Mouse (Mus musculus): Measurements from ENCODE around the gene Prim2. TPM values are rescaled to one million over a fixed set of nuclear protein-coding genes. Genes with fewer than 3 reads are reported as not detected.

The Prim2 gene
- polyA plus RNA-seq, 1 experiment from 2014 or later: 26.3 TPM

- WGBS: 85% methylated on average over 3 of the region's 3 CpGs
- ATAC-seq: no peak
- Histone ChIP-seq H3K27ac (ENCODE audit: low read length) (no peak overlapping the region), H3K4me2 (ENCODE audit: low read depth, low read length) (no peak overlapping the region), H3K27me3 (replicated peaks; ENCODE audit: control insufficient read depth, insufficient read depth, low read length) (no peaks in the 10 kb centered on the region), H3K9me3 (ENCODE audit: control insufficient read depth, low read length) (no peaks in the 10 kb centered on the region), H3K36me3 (ENCODE audit: control insufficient read depth, insufficient read depth, low read length) (no peaks in the 10 kb centered on the region), H3K4me1 (ENCODE audit: control insufficient read depth, insufficient read depth, low read length) (no peaks in the 10 kb centered on the region), H3K4me3 (ENCODE audit: low read length) (no peak overlapping the region), H3K9ac (ENCODE audit: low read depth, low read length) (no peak overlapping the region)
Observed at GRCm38 (mm10) chr1:33599698-33600097, 69.9 kb downstream of the Prim2 start.

- Histone ChIP-seq H3K27me3 (replicated peaks; ENCODE audit: control insufficient read depth, insufficient read depth, low read length) (no peaks in the 10 kb centered on the region), H3K27ac (ENCODE audit: low read length) (no peak overlapping the region), H3K4me1 (ENCODE audit: control insufficient read depth, insufficient read depth, low read length) (no peaks in the 10 kb centered on the region), H3K4me2 (ENCODE audit: low read depth, low read length) (no peak overlapping the region), H3K9ac (ENCODE audit: low read depth, low read length) (no peak overlapping the region), H3K36me3 (ENCODE audit: control insufficient read depth, insufficient read depth, low read length) (no peaks in the 10 kb centered on the region), H3K4me3 (ENCODE audit: low read length) (no peak overlapping the region), H3K9me3 (ENCODE audit: control insufficient read depth, low read length) (no peaks in the 10 kb centered on the region)
- ATAC-seq: no peak
- 76% methylated on average over 5 of the region's 5 CpGs for WGBS
Observed at GRCm38 (mm10) chr1:33599019-33599667, 70.5 kb downstream of the Prim2 start.

GRCm38 (mm10) chr1:33597043-33597442 is 72.6 kb downstream of the Prim2 start:
- Histone ChIP-seq H3K36me3 (ENCODE audit: control insufficient read depth, insufficient read depth, low read length) (no peaks in the 10 kb centered on the region), H3K4me3 (ENCODE audit: low read length) (no peak overlapping the region), H3K9me3 (ENCODE audit: control insufficient read depth, low read length) (no peaks in the 10 kb centered on the region), H3K27me3 (replicated peaks; ENCODE audit: control insufficient read depth, insufficient read depth, low read length) (no peaks in the 10 kb centered on the region), H3K27ac (ENCODE audit: low read length) (no peak overlapping the region), H3K9ac (ENCODE audit: low read depth, low read length) (no peak overlapping the region), H3K4me2 (ENCODE audit: low read depth, low read length) (no peak overlapping the region), H3K4me1 (ENCODE audit: control insufficient read depth, insufficient read depth, low read length) (no peaks in the 10 kb centered on the region)
- 90% methylated on average over 1 of the region's 1 CpGs for WGBS
- no peak for ATAC-seq

- Histone ChIP-seq H3K27ac (ENCODE audit: low read length) (no peak overlapping the region), H3K4me1 (ENCODE audit: control insufficient read depth, insufficient read depth, low read length) (no peaks in the 10 kb centered on the region), H3K36me3 (ENCODE audit: control insufficient read depth, insufficient read depth, low read length) (no peaks in the 10 kb centered on the region), H3K4me2 (ENCODE audit: low read depth, low read length) (no peak overlapping the region), H3K9me3 (ENCODE audit: control insufficient read depth, low read length) (no peaks in the 10 kb centered on the region), H3K4me3 (ENCODE audit: low read length) (no peak overlapping the region), H3K27me3 (replicated peaks; ENCODE audit: control insufficient read depth, insufficient read depth, low read length) (no peaks in the 10 kb centered on the region), H3K9ac (ENCODE audit: low read depth, low read length) (no peak overlapping the region)
- no peak for ATAC-seq
- 92% methylated on average over 2 of the region's 2 CpGs for WGBS
Observed at GRCm38 (mm10) chr1:33595936-33596335, 73.7 kb downstream of the Prim2 start.

- no peak overlapping the region for H3K27ac ChIP-seq (ENCODE audit: low read length)
- no peak for ATAC-seq
- WGBS: 89% methylated on average over 2 of the region's 2 CpGs
- no peaks in the 10 kb centered on the region for H3K36me3 ChIP-seq (ENCODE audit: control insufficient read depth, insufficient read depth, low read length)
- no peak overlapping the region for H3K4me2 ChIP-seq (ENCODE audit: low read depth, low read length)
- H3K27me3 ChIP-seq (replicated peaks; ENCODE audit: control insufficient read depth, insufficient read depth, low read length): no peaks in the 10 kb centered on the region
- no peaks in the 10 kb centered on the region for H3K9me3 ChIP-seq (ENCODE audit: control insufficient read depth, low read length)
- no peak overlapping the region for H3K4me3 ChIP-seq (ENCODE audit: low read length)
- H3K4me1 ChIP-seq (ENCODE audit: control insufficient read depth, insufficient read depth, low read length): no peaks in the 10 kb centered on the region
- H3K9ac ChIP-seq (ENCODE audit: low read depth, low read length): no peak overlapping the region
Observed at GRCm38 (mm10) chr1:33594966-33595365, 74.6 kb downstream of the Prim2 start.

- WGBS: 93% methylated on average over 4 of the region's 4 CpGs
- Histone ChIP-seq H3K4me1 (ENCODE audit: control insufficient read depth, insufficient read depth, low read length) (no peaks in the 10 kb centered on the region), H3K27me3 (replicated peaks; ENCODE audit: control insufficient read depth, insufficient read depth, low read length) (no peaks in the 10 kb centered on the region), H3K27ac (ENCODE audit: low read length) (no peak overlapping the region), H3K9ac (ENCODE audit: low read depth, low read length) (no peak overlapping the region), H3K9me3 (ENCODE audit: control insufficient read depth, low read length) (no peaks in the 10 kb centered on the region), H3K4me3 (ENCODE audit: low read length) (no peak overlapping the region), H3K4me2 (ENCODE audit: low read depth, low read length) (no peak overlapping the region), H3K36me3 (ENCODE audit: control insufficient read depth, insufficient read depth, low read length) (no peaks in the 10 kb centered on the region)
- ATAC-seq: no peak
Observed at GRCm38 (mm10) chr1:33593718-33594388, 75.7 kb downstream of the Prim2 start.

- no peak for ATAC-seq
- no peak overlapping the region for H3K4me3 ChIP-seq (ENCODE audit: low read length)
- no peaks in the 10 kb centered on the region for H3K36me3 ChIP-seq (ENCODE audit: control insufficient read depth, insufficient read depth, low read length)
- H3K4me2 ChIP-seq (ENCODE audit: low read depth, low read length): no peak overlapping the region
- H3K4me1 ChIP-seq (ENCODE audit: control insufficient read depth, insufficient read depth, low read length): no peaks in the 10 kb centered on the region
- WGBS: 95% methylated on average over 7 of the region's 7 CpGs
- no peak overlapping the region for H3K27ac ChIP-seq (ENCODE audit: low read length)
- no peaks in the 10 kb centered on the region for H3K27me3 ChIP-seq (replicated peaks; ENCODE audit: control insufficient read depth, insufficient read depth, low read length)
- no peaks in the 10 kb centered on the region for H3K9me3 ChIP-seq (ENCODE audit: control insufficient read depth, low read length)
- no peak overlapping the region for H3K9ac ChIP-seq (ENCODE audit: low read depth, low read length)
Observed at GRCm38 (mm10) chr1:33591997-33592608, 77.5 kb downstream of the Prim2 start.

- Histone ChIP-seq H3K4me3 (ENCODE audit: low read length) (no peak overlapping the region), H3K27ac (ENCODE audit: low read length) (no peak overlapping the region), H3K9me3 (ENCODE audit: control insufficient read depth, low read length) (no peaks in the 10 kb centered on the region), H3K4me2 (ENCODE audit: low read depth, low read length) (no peak overlapping the region), H3K36me3 (ENCODE audit: control insufficient read depth, insufficient read depth, low read length) (no peaks in the 10 kb centered on the region), H3K4me1 (ENCODE audit: control insufficient read depth, insufficient read depth, low read length) (no peaks in the 10 kb centered on the region), H3K9ac (ENCODE audit: low read depth, low read length) (no peak overlapping the region), H3K27me3 (replicated peaks; ENCODE audit: control insufficient read depth, insufficient read depth, low read length) (no peaks in the 10 kb centered on the region)
- no peak for ATAC-seq
- WGBS: 74% methylated on average over 8 of the region's 8 CpGs
Observed at GRCm38 (mm10) chr1:33590556-33591411, 78.8 kb downstream of the Prim2 start.

GRCm38 (mm10) chr1:33589531-33589930 is 80.1 kb downstream of the Prim2 start:
- Histone ChIP-seq H3K27me3 (replicated peaks; ENCODE audit: control insufficient read depth, insufficient read depth, low read length) (no peaks in the 10 kb centered on the region), H3K4me2 (ENCODE audit: low read depth, low read length) (no peak overlapping the region), H3K4me1 (ENCODE audit: control insufficient read depth, insufficient read depth, low read length) (no peaks in the 10 kb centered on the region), H3K4me3 (ENCODE audit: low read length) (no peak overlapping the region), H3K27ac (ENCODE audit: low read length) (no peak overlapping the region), H3K36me3 (ENCODE audit: control insufficient read depth, insufficient read depth, low read length) (no peaks in the 10 kb centered on the region), H3K9ac (ENCODE audit: low read depth, low read length) (no peak overlapping the region), H3K9me3 (ENCODE audit: control insufficient read depth, low read length) (no peaks in the 10 kb centered on the region)
- WGBS: 63% methylated on average over 2 of the region's 2 CpGs
- ATAC-seq: no peak

Measured in intestine, embryonic 16.5 days (tissue).